Mouse (Mus musculus): ENCODE results near the gene Gosr1. TPM values are rescaled to one million over a fixed set of nuclear protein-coding genes. Genes with fewer than 3 reads are reported as not detected.
"Not testable (repeated sequence)": the region's sequence is repeated elsewhere in the genome, so short reads cannot be mapped to it uniquely, and the experiment has no call there.

Gene Gosr1
- polyA plus RNA-seq, 2 experiments: 24.7 to 36.3 TPM

DNA sequence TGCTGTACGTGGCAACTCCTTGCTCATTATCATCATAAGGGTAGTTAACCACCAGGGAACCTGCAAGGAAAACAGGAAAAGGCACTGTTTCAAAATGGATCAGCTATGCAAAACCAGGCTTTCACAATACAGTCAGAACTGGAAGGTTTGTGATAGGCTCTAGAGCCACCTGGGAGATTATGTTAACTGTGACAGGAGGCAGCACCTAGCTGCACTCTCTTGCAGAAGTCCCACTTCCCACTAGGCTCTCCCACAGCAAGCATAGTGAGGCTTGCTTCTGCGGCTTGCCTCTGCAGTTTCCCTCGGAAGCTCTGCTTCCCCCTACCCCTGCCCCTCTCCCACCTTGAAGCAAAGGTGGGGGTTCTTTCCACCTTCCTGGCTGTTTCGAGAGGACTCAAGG lies 42.6 kb upstream of the Gosr1 start:
- no peak overlapping the region for H3K4me3 ChIP-seq (replicated peaks; ENCODE audit: low read length)
- no peak for ATAC-seq (ENCODE audit: low FRiP score, low read depth)
- H3K27ac ChIP-seq (replicated peaks; ENCODE audit: low read depth, low read length): no peak overlapping the region
- 0 out of 2 replicates have a peak, but pooled peaks cover 3% of the 10 kb centered on the region for H3K4me1 ChIP-seq (ENCODE audit: control insufficient read depth, insufficient read depth, low read length)
- no peak overlapping the region for H3K4me2 ChIP-seq (replicated peaks; ENCODE audit: low read depth, low read length, severe bottlenecking)
- H3K9me3 ChIP-seq (ENCODE audit: control insufficient read depth, low read length): no peaks in the 10 kb centered on the region
- DNase-seq (ENCODE audit: low spot score): no peak
- H3K36me3 ChIP-seq (ENCODE audit: control insufficient read depth, insufficient read depth, low read length): peaks cover 48% of the 10 kb centered on the region
- TF ChIP-seq POLR2A (IDR thresholded peaks at IDR 0.05; ENCODE audit: borderline replicate concordance, extremely low read depth, insufficient read depth, insufficient read length): no peak
- H3K9ac ChIP-seq (ENCODE audit: low read depth, low read length, severe bottlenecking): no peak overlapping the region
- no peaks in the 10 kb centered on the region for H3K27me3 ChIP-seq (ENCODE audit: control insufficient read depth, insufficient read depth, low read length)
- 74% methylated on average over 4 of the region's 4 CpGs for WGBS

DNA sequence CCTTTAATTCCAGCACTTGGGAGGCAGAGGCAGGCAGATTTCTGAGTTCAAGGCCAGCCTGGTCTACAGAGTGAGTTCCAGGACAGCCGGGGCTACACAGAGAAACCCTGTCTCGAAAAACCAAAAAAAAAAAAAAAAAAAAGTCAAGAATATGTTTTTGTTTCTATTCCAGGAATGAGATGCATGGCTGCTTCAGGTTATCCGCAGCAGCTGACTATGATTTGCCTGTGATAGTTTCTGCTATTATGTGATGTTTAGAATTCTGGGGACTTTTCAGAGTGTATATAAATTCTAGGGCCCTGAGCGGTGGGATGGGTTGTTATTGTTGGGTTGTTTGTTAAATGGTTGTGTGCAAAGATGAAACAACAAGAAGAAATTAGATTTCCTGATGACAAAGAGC lies 41.7 kb upstream of the Gosr1 start:
- H3K27me3 ChIP-seq (ENCODE audit: control insufficient read depth, insufficient read depth, low read length); H3K4me2 ChIP-seq (replicated peaks; ENCODE audit: low read depth, low read length, severe bottlenecking); H3K9me3 ChIP-seq (ENCODE audit: control insufficient read depth, low read length); H3K9ac ChIP-seq (ENCODE audit: low read depth, low read length, severe bottlenecking); H3K4me3 ChIP-seq (replicated peaks; ENCODE audit: low read length); H3K27ac ChIP-seq (replicated peaks; ENCODE audit: low read depth, low read length); ATAC-seq (ENCODE audit: low FRiP score, low read depth); H3K4me1 ChIP-seq (ENCODE audit: control insufficient read depth, insufficient read depth, low read length); DNase-seq (ENCODE audit: low spot score): not testable (repeated sequence)
- 95% methylated on average over 2 of the region's 4 CpGs for WGBS
- H3K36me3 ChIP-seq (ENCODE audit: control insufficient read depth, insufficient read depth, low read length): peaks cover 45% of the 10 kb centered on the region

DNA sequence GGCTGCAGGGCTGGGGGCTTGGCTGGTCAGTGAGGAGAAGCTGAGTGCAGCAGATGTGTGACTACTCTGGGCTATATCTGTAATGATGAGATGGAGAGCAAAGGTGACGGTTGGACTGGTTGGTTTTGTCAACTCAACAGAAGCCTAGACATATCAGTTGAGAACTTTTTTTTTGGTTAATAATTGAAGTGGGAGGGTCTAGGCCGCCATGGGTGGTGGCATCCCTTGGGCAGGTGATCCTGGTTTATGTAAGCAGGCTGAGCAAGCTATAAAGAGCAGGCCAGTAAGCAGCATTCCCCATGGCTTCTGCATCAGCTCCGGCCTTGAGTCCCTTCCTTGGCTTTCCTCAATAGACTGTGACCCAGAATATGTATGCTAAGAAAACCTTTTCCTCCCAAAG lies 39.9 kb upstream of the Gosr1 start:
- Histone ChIP-seq H3K9me3 (ENCODE audit: control insufficient read depth, low read length) (no peaks in the 10 kb centered on the region), H3K4me1 (ENCODE audit: control insufficient read depth, insufficient read depth, low read length) (0 out of 2 replicates have a peak, but pooled peaks cover 3% of the 10 kb centered on the region), H3K27ac (replicated peaks; ENCODE audit: low read depth, low read length) (no peak overlapping the region), H3K27me3 (ENCODE audit: control insufficient read depth, insufficient read depth, low read length) (no peaks in the 10 kb centered on the region), H3K9ac (ENCODE audit: low read depth, low read length, severe bottlenecking) (no peak overlapping the region), H3K36me3 (ENCODE audit: control insufficient read depth, insufficient read depth, low read length) (peaks cover 46% of the 10 kb centered on the region), H3K4me2 (replicated peaks; ENCODE audit: low read depth, low read length, severe bottlenecking) (no peak overlapping the region), H3K4me3 (replicated peaks; ENCODE audit: low read length) (no peak overlapping the region)
- DNase-seq (ENCODE audit: low spot score): no peak
- 86% methylated on average over 3 of the region's 3 CpGs for WGBS
- ATAC-seq (ENCODE audit: low FRiP score, low read depth): no peak
- TF ChIP-seq POLR2A (IDR thresholded peaks at IDR 0.05; ENCODE audit: borderline replicate concordance, extremely low read depth, insufficient read depth, insufficient read length): no peak

DNA sequence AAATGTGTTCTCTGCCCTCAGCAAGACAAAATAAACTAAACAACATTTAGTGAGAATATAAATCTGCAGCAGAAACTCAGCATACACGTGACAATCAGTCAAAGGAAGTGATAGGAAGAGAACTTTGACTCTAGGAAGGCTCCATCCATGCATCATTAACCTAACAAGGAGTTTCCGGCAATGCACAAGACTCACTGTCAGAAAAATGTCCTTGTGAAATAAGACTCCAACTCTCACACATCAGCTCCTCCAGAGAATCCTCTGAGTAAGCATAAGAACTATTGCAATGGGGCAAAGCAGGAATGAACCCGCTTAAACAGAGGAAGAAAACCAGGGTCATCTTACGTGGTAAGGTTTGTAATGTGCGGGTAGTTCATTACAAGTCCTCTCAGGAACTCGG lies 33.9 kb upstream of the Gosr1 start:
- 87% methylated on average over 6 of the region's 6 CpGs for WGBS
- Histone ChIP-seq H3K9me3 (ENCODE audit: control insufficient read depth, low read length) (no peaks in the 10 kb centered on the region), H3K27ac (replicated peaks; ENCODE audit: low read depth, low read length) (no peak overlapping the region), H3K9ac (ENCODE audit: low read depth, low read length, severe bottlenecking) (no peak overlapping the region), H3K4me2 (replicated peaks; ENCODE audit: low read depth, low read length, severe bottlenecking) (no peak overlapping the region), H3K36me3 (ENCODE audit: control insufficient read depth, insufficient read depth, low read length) (peaks cover 49% of the 10 kb centered on the region), H3K27me3 (ENCODE audit: control insufficient read depth, insufficient read depth, low read length) (no peaks in the 10 kb centered on the region), H3K4me1 (ENCODE audit: control insufficient read depth, insufficient read depth, low read length) (no peaks in the 10 kb centered on the region), H3K4me3 (replicated peaks; ENCODE audit: low read length) (no peak overlapping the region)
- ATAC-seq (ENCODE audit: low FRiP score, low read depth) (no peak), DNase-seq (ENCODE audit: low spot score) (no peak)
- TF ChIP-seq POLR2A (IDR thresholded peaks at IDR 0.05; ENCODE audit: borderline replicate concordance, extremely low read depth, insufficient read depth, insufficient read length): no peak

GRCm38 (mm10) chr11:76795326-76795725 lies 31.9 kb upstream of the Gosr1 start:
- no peaks in the 10 kb centered on the region for H3K27me3 ChIP-seq (ENCODE audit: control insufficient read depth, insufficient read depth, low read length)
- H3K4me1 ChIP-seq (ENCODE audit: control insufficient read depth, insufficient read depth, low read length): no peaks in the 10 kb centered on the region
- H3K4me2 ChIP-seq (replicated peaks; ENCODE audit: low read depth, low read length, severe bottlenecking): no peak overlapping the region
- H3K4me3 ChIP-seq (replicated peaks; ENCODE audit: low read length): no peak overlapping the region
- no peak overlapping the region for H3K9ac ChIP-seq (ENCODE audit: low read depth, low read length, severe bottlenecking)
- H3K27ac ChIP-seq (replicated peaks; ENCODE audit: low read depth, low read length): no peak overlapping the region
- ATAC-seq (ENCODE audit: low FRiP score, low read depth): no peak
- DNase-seq (ENCODE audit: low spot score): no peak
- TF ChIP-seq POLR2A (IDR thresholded peaks at IDR 0.05; ENCODE audit: borderline replicate concordance, extremely low read depth, insufficient read depth, insufficient read length): no peak
- 92% methylated on average over 5 of the region's 5 CpGs for WGBS
- H3K36me3 ChIP-seq (ENCODE audit: control insufficient read depth, insufficient read depth, low read length): peaks cover 57% of the 10 kb centered on the region
- no peaks in the 10 kb centered on the region for H3K9me3 ChIP-seq (ENCODE audit: control insufficient read depth, low read length)

- DNase-seq (ENCODE audit: low spot score) (no peak), ATAC-seq (ENCODE audit: low FRiP score, low read depth) (no peak)
- WGBS: 83% methylated on average over 7 of the region's 7 CpGs
- Histone ChIP-seq H3K9ac (ENCODE audit: low read depth, low read length, severe bottlenecking) (no peak overlapping the region), H3K4me1 (ENCODE audit: control insufficient read depth, insufficient read depth, low read length) (no peaks in the 10 kb centered on the region), H3K36me3 (ENCODE audit: control insufficient read depth, insufficient read depth, low read length) (peaks cover 46% of the 10 kb centered on the region), H3K27me3 (ENCODE audit: control insufficient read depth, insufficient read depth, low read length) (no peaks in the 10 kb centered on the region), H3K27ac (replicated peaks; ENCODE audit: low read depth, low read length) (no peak overlapping the region), H3K4me3 (replicated peaks; ENCODE audit: low read length) (no peak overlapping the region), H3K4me2 (replicated peaks; ENCODE audit: low read depth, low read length, severe bottlenecking) (no peak overlapping the region), H3K9me3 (ENCODE audit: control insufficient read depth, low read length) (no peaks in the 10 kb centered on the region)
- no peak for TF ChIP-seq POLR2A (IDR thresholded peaks at IDR 0.05; ENCODE audit: borderline replicate concordance, extremely low read depth, insufficient read depth, insufficient read length)
Observed at GRCm38 (mm10) chr11:76791331-76791730, 28.0 kb upstream of the Gosr1 start.

Measured in limb, embryonic 14.5 days (tissue).